Mouse (Mus musculus): ENCODE measurements around the gene Sorcs2.

DNA sequence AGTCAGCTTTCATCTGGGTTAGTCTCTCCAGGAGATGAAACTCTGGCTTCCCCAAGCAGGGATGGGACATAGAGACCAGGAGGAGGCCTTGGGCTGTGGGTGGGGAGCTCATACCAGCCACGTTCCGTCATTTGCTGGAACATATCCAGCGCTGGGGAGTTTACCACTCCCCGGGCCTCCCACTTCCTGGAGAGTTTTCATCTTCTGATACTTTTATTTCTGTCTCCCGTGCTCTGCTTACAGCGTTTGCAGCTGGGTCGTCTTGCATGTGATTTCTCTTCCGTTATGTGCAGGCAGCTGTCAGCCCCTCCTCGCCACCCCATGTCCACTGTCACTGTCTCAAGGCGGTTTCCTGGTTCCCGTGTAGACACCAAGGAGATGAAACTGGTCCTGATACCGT lies 424.1 kb downstream of the Sorcs2 start:
- TF ChIP-seq CTCF (IDR thresholded peaks at IDR 0.05; ENCODE audit: control insufficient read depth, insufficient read depth, low read length) (no peak), POLR2A (IDR thresholded peaks at IDR 0.05; ENCODE audit: borderline replicate concordance, control insufficient read depth, low read depth, low read length) (no peak)
